Mouse (Mus musculus): ENCODE measurements around the gene Arid3c. TPM values are rescaled to one million over a fixed set of nuclear protein-coding genes. Genes with fewer than 3 reads are reported as not detected.

Arid3c gene
- polyA plus RNA-seq, 1 experiment, result not detected

DNA sequence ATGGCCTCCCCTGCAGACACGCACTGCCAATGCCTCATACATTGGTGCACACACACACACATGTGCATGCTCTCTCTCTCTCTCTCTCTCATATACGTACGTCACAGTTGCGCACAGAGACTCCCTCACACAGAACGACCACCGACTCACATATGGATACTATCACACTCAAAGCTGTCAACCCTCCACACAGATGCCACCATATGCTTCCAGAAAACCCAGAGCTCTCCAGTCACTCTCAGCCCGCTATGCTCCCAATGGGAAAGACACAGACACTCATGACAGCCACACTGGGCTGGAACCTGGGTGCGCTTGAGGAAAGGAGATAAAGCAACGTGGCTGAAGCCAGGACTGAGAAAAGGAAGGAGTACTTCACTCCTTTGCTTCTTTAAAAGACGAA is 49.0 kb downstream of the Arid3c start:
- no peak overlapping the region for H3K4me3 ChIP-seq (ENCODE audit: insufficient read depth, low read depth, low read length)
- H3K4me1 ChIP-seq (ENCODE audit: control insufficient read depth, insufficient read depth, insufficient read length, low read length), result peaks cover 3% of the 10 kb centered on the region; the same call in 1 of the 2 replicates
- no peak overlapping the region for H3K27ac ChIP-seq (replicated peaks; ENCODE audit: low read depth, low read length)

DNA sequence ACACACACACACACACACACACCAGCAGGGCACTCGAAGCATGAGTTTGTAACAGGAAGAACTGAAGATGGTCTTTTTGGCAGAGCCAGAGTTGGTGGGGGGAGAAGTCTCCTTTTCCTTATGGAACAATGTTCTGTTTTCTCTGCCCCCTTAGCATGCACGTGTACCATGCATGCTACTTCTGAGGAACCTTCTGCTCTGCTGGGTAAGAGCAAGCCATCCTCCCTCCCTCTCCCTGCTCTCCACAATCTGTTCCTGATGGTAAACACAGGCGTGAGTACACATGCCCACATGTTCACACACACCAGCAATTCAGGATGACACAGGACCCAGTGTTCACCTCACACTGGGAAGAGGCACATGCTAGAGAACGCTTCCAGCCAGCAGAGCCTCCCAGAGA is 49.8 kb downstream of the Arid3c start:
- Histone ChIP-seq H3K4me3 (ENCODE audit: insufficient read depth, low read depth, low read length) (no peak overlapping the region), H3K4me1 (ENCODE audit: control insufficient read depth, insufficient read depth, insufficient read length, low read length) (peaks cover 3% of the 10 kb centered on the region; the same call in 1 of the 2 replicates), H3K27ac (replicated peaks; ENCODE audit: low read depth, low read length) (no peak overlapping the region)

DNA sequence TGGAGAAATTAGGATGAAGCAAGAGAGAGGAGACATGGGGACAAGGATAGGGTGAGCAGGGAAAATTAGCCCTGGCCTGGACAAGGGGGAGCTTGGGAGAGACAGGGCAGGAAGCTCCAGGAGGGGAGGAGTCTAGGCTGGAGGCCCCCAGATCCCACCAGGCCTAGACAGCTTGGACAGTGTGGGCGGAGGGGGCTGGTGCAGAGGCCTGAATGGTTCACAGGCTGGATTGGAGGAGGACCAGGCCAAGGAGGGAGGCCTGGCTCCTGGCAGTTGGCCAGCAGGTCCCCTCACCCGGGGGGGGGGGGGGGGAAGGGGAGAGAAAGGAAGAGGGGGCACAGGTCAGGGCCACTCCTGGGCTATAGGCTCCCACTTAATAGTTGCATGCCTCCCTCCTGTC is 51.7 kb downstream of the Arid3c start:
- H3K27ac ChIP-seq (replicated peaks; ENCODE audit: low read depth, low read length), result peak overlapping the region; percentile 50
- H3K4me3 ChIP-seq (ENCODE audit: insufficient read depth, low read depth, low read length), result no peak overlapping the region
- peaks cover 3% of the 10 kb centered on the region; the same call in 1 of the 2 replicates for H3K4me1 ChIP-seq (ENCODE audit: control insufficient read depth, insufficient read depth, insufficient read length, low read length)

DNA sequence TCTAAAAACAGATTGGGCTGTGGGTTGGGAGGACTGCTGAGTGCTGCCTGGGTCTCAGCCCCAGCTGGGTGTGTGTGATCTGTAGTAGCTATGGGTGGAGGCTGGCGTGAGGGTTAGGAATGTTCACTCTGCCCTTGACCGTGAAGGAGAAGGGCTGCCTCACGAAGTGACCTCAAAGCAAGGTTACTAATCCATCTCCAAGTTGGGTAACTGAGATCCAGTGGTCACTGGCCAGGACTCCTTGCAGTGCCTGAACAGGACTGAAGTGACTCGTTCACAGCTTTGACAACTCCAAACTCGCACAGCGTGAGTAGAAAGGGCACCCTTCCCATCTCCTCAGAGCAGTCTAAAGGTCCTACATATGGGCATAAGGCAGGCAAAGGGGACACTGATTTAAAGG is 52.1 kb downstream of the Arid3c start:
- H3K4me3 ChIP-seq (ENCODE audit: insufficient read depth, low read depth, low read length), result no peak overlapping the region
- peaks cover 3% of the 10 kb centered on the region; the same call in 1 of the 2 replicates for H3K4me1 ChIP-seq (ENCODE audit: control insufficient read depth, insufficient read depth, insufficient read length, low read length)
- H3K27ac ChIP-seq (replicated peaks; ENCODE audit: low read depth, low read length), result peak overlapping the region; percentile 50

GRCm38 (mm10) chr4:41677006-41677629 is 53.8 kb downstream of the Arid3c start:
- Histone ChIP-seq H3K27ac (replicated peaks; ENCODE audit: low read depth, low read length) (no peak overlapping the region), H3K4me1 (ENCODE audit: control insufficient read depth, insufficient read depth, insufficient read length, low read length) (peaks cover 3% of the 10 kb centered on the region; the same call in 1 of the 2 replicates), H3K4me3 (ENCODE audit: insufficient read depth, low read depth, low read length) (no peak overlapping the region)

GRCm38 (mm10) chr4:41676248-41677005 is 54.5 kb downstream of the Arid3c start:
- Histone ChIP-seq H3K27ac (replicated peaks; ENCODE audit: low read depth, low read length) (no peak overlapping the region), H3K4me3 (ENCODE audit: insufficient read depth, low read depth, low read length) (no peak overlapping the region), H3K4me1 (ENCODE audit: control insufficient read depth, insufficient read depth, insufficient read length, low read length) (peaks cover 3% of the 10 kb centered on the region; the same call in 1 of the 2 replicates)

Other genes starting within 250 kb of the Arid3c start
- gene AI464131, start 228.1 kb downstream of the Arid3c start, polyA plus RNA-seq (2012; ENCODE audit: insufficient read depth, insufficient read length, missing spikeins), result 8.7 and 13.8 TPM in 2 replicates
- gene 1110017D15Rik, start 213.8 kb downstream of the Arid3c start, polyA plus RNA-seq (2012; ENCODE audit: insufficient read depth, insufficient read length, missing spikeins), result not detected in 2 replicates
- 6.8 and 7.8 TPM in 2 replicates for gene Fam219a, start 161.6 kb downstream of the Arid3c start, polyA plus RNA-seq (2012; ENCODE audit: insufficient read depth, insufficient read length, missing spikeins)
- gene Dnaic1, start 161.4 kb downstream of the Arid3c start, polyA plus RNA-seq (2012; ENCODE audit: insufficient read depth, insufficient read length, missing spikeins), result not detected in 2 replicates
- gene Enho, start 90.8 kb downstream of the Arid3c start, polyA plus RNA-seq (2012; ENCODE audit: insufficient read depth, insufficient read length, missing spikeins), result 1.8 TPM in 1 of 2 replicates, not detected in the other
- 5.5 and 8.4 TPM in 2 replicates for gene Cntfr, start 34.1 kb downstream of the Arid3c start, polyA plus RNA-seq (2012; ENCODE audit: insufficient read depth, insufficient read length, missing spikeins)
- 53.3 and 56.1 TPM in 2 replicates for gene Il11ra1, start 31.2 kb downstream of the Arid3c start, polyA plus RNA-seq (2012; ENCODE audit: insufficient read depth, insufficient read length, missing spikeins)
- 9.0 and 13.5 TPM in 2 replicates for gene Rpp25l, start 17.6 kb downstream of the Arid3c start, polyA plus RNA-seq (2012; ENCODE audit: insufficient read depth, insufficient read length, missing spikeins)
- gene Dctn3, start 8.0 kb downstream of the Arid3c start, polyA plus RNA-seq (2012; ENCODE audit: insufficient read depth, insufficient read length, missing spikeins), result 111 and 118 TPM in 2 replicates
- gene Galt, start 24.1 kb upstream of the Arid3c start, polyA plus RNA-seq (2012; ENCODE audit: insufficient read depth, insufficient read length, missing spikeins), result 30.4 and 38.3 TPM in 2 replicates
- 44.1 and 48.4 TPM in 2 replicates for gene Sigmar1, start 25.0 kb upstream of the Arid3c start, polyA plus RNA-seq (2012; ENCODE audit: insufficient read depth, insufficient read length, missing spikeins)
- 39.4 and 50.0 TPM in 2 replicates for gene Ccl27a, start 43.1 kb upstream of the Arid3c start, polyA plus RNA-seq (2012; ENCODE audit: insufficient read depth, insufficient read length, missing spikeins)
- gene Gm21541, start 172.5 kb upstream of the Arid3c start, polyA plus RNA-seq (2012; ENCODE audit: insufficient read depth, insufficient read length, missing spikeins), result not detected in 2 replicates
- gene Gm20878, start 210.4 kb upstream of the Arid3c start, polyA plus RNA-seq (2012; ENCODE audit: insufficient read depth, insufficient read length, missing spikeins), result 1.4 TPM in 1 of 2 replicates, not detected in the other
- not detected in 2 replicates for gene Fam205a4, start 234.9 kb upstream of the Arid3c start, polyA plus RNA-seq (2012; ENCODE audit: insufficient read depth, insufficient read length, missing spikeins)